9 mouse cellular contexts compared by ENCODE assay signal in the genomic region with DNA sequence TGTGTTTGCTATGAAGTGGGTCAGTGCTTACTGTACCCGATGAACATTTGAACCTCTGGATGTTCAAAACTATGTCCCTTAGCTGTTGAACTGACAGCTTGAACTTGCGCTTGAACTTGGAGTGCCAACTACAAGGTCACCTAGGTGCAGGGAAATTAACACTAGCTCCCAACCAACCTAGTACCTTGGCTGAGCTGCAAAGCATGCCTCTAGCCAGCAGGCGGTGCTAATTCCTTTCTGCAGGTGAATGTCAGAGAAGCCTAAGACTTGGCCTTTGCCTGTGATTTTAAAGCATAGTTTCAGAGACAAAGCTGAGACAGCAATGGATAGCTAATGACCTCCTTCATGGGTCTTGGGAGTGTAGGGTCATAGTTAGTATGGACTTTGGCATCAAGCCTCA. TPM values are rescaled to one million over a fixed set of nuclear protein-coding genes. Genes with fewer than 3 reads are reported as not detected.
DNase-seq lines count a peak whose midpoint lies in the region; ATAC-seq and TF ChIP-seq lines count a peak whose summit lies in the region.
"Had no signal": no experiment of that assay in that cellular context is flagged by ENCODE, and none has a peak within 500 bp of the region (broad histone marks: within the 10 kb centered on the region; RNA-seq: fewer than 3 reads in every experiment).

No protein-coding gene starts in this region.

- peak; percentile 77 for TF ChIP-seq CTCF in embryonic fibroblast, embryonic 13.5 days (IDR thresholded peaks at IDR 0.05; ENCODE audit: borderline replicate concordance, insufficient read depth, low read length)
- peak; percentile 91 for TF ChIP-seq CTCF in midbrain, postnatal 0 days (IDR thresholded peaks at IDR 0.05)

- H3K4me3 ChIP-seq in heart, embryonic 11.5 days (ENCODE audit: low read depth, low read length), result no peak overlapping the region
- H3K4me3 ChIP-seq in embryonic fibroblast, embryonic 13.5 days (ENCODE audit: insufficient read depth, low read length), result no peak overlapping the region
- H3K4me3 ChIP-seq in hindbrain, embryonic 15.5 days, result no peak overlapping the region
- no peak overlapping the region for H3K4me3 ChIP-seq in midbrain, postnatal 0 days (ENCODE audit: low read depth, low read length)
- H3K4me3 ChIP-seq: midbrain, embryonic 12.5 days had no signal

- no peaks in the 10 kb centered on the region for H3K9me3 ChIP-seq in heart, embryonic 11.5 days (replicated peaks; ENCODE audit: control insufficient read depth, low read length)
- H3K9me3 ChIP-seq in hindbrain, embryonic 15.5 days, result no peaks in the 10 kb centered on the region
- H3K9me3 ChIP-seq in midbrain, postnatal 0 days (ENCODE audit: low read length), result no peaks in the 10 kb centered on the region
- H3K9me3 ChIP-seq: midbrain, embryonic 12.5 days had no signal

- H3K27ac ChIP-seq in heart, embryonic 11.5 days (ENCODE audit: low read depth, low read length), result no peak overlapping the region
- peak overlapping the region; percentile 5; the same call in 1 of the 2 replicates for H3K27ac ChIP-seq in embryonic fibroblast, embryonic 13.5 days (ENCODE audit: insufficient read depth, low read length)
- no peak overlapping the region for H3K27ac ChIP-seq in hindbrain, embryonic 15.5 days (replicated peaks)
- H3K27ac ChIP-seq in midbrain, postnatal 0 days (ENCODE audit: low read depth, low read length), result no peak overlapping the region
- H3K27ac ChIP-seq: midbrain, embryonic 12.5 days had no signal

- no peaks in the 10 kb centered on the region for H3K27me3 ChIP-seq in heart, embryonic 11.5 days (ENCODE audit: control insufficient read depth, insufficient read depth, low read length)
- no peaks in the 10 kb centered on the region for H3K27me3 ChIP-seq in hindbrain, embryonic 15.5 days
- H3K27me3 ChIP-seq in midbrain, postnatal 0 days (ENCODE audit: insufficient read depth, low read length), result no peaks in the 10 kb centered on the region
- H3K27me3 ChIP-seq: midbrain, embryonic 12.5 days had no signal

- peaks cover 11% of the 10 kb centered on the region for H3K36me3 ChIP-seq in heart, embryonic 11.5 days (ENCODE audit: control insufficient read depth, insufficient read depth, low read length)
- H3K36me3 ChIP-seq in hindbrain, embryonic 15.5 days, result peaks cover 31% of the 10 kb centered on the region
- H3K36me3 ChIP-seq in midbrain, postnatal 0 days (ENCODE audit: insufficient read depth, low read length), result peaks cover 42% of the 10 kb centered on the region

- intact Hi-C loops in left cerebral cortex, postnatal 36 days (cut with DNase I), result loop anchor here (2.0 kb wide), 1 partner anchor 51 kb away; no protein-coding TSS in a partner anchor

- DNase-seq in heart, adult 8-10 months (ENCODE audit: low spot score), result no peak
- DNase-seq in ZHBTc4 (ENCODE audit: low read depth, low spot score), result peak; percentile 69
- peak; percentile 25 to 55 for DNase-seq in left cerebral cortex, postnatal 36 days (ENCODE audit: low spot score in 2 of 2)
- peak; percentile 66 for DNase-seq in midbrain, postnatal 0 days (ENCODE audit: low spot score)
- peak; percentile 75 for DNase-seq in testis, postnatal 10 days (ENCODE audit: low spot score)

- peaks cover 33% of the 10 kb centered on the region for H3K4me1 ChIP-seq in heart, embryonic 11.5 days (ENCODE audit: control insufficient read depth, insufficient read depth, low read length)
- peaks cover 11% of the 10 kb centered on the region for H3K4me1 ChIP-seq in embryonic fibroblast, embryonic 13.5 days (ENCODE audit: control insufficient read depth, insufficient read depth, low read length)
- H3K4me1 ChIP-seq in hindbrain, embryonic 15.5 days (replicated peaks), result no peaks in the 10 kb centered on the region
- H3K4me1 ChIP-seq in midbrain, postnatal 0 days (ENCODE audit: insufficient read depth, low read length), result no peaks in the 10 kb centered on the region
- H3K4me1 ChIP-seq: midbrain, embryonic 12.5 days had no signal

- H3K9ac ChIP-seq in heart, embryonic 11.5 days (ENCODE audit: low read depth, low read length), result 0 out of 2 replicates have a peak overlapping the region, but pooled peaks have one; percentile 24
- no peak overlapping the region for H3K9ac ChIP-seq in hindbrain, embryonic 15.5 days
- no peak overlapping the region for H3K9ac ChIP-seq in midbrain, postnatal 0 days (replicated peaks; ENCODE audit: low read length, poor library complexity, severe bottlenecking)
- H3K9ac ChIP-seq: midbrain, embryonic 12.5 days had no signal

- no peak overlapping the region for H3K4me2 ChIP-seq in heart, embryonic 11.5 days
- H3K4me2 ChIP-seq in hindbrain, embryonic 15.5 days, result no peak overlapping the region
- no peak overlapping the region for H3K4me2 ChIP-seq in midbrain, postnatal 0 days (ENCODE audit: low read depth, low read length, poor library complexity, severe bottlenecking)
- H3K4me2 ChIP-seq: midbrain, embryonic 12.5 days had no signal

- no peak for TF ChIP-seq POLR2A in embryonic fibroblast, embryonic 13.5 days (IDR thresholded peaks at IDR 0.05; ENCODE audit: low read depth, low read length)

- WGBS in heart, embryonic 11.5 days (ENCODE audit: insufficient replicate concordance), result 48% methylated on average over 3 of the region's 3 CpGs
- 65% methylated on average over 3 of the region's 3 CpGs for WGBS in hindbrain, embryonic 15.5 days
- WGBS in midbrain, postnatal 0 days, result 54% methylated on average over 3 of the region's 3 CpGs

- no peak for ATAC-seq in heart, embryonic 11.5 days (replicated peaks; ENCODE audit: insufficient number of reproducible peaks, low FRiP score, low TSS enrichment)
- ATAC-seq in hindbrain, embryonic 15.5 days (ENCODE audit: low FRiP score, low read depth), result 0 out of 2 replicates have a peak, but pooled peaks have one; percentile 33
- ATAC-seq in midbrain, postnatal 0 days (ENCODE audit: low FRiP score), result peak; percentile 25; the same call in 1 of the 2 replicates

RNA-seq across cellular contexts. Expression of gene Zp1, which starts 12.5 kb away (rescaled TPM):
- not detected in 2 replicates for polyA plus RNA-seq in heart, embryonic 11.5 days (2014; fragmentation: Nextera tagmentation; extraction: Ambion mirVana)
- not detected for total RNA-seq in heart, adult 8-10 months (2022)
- not detected in 2 replicates for polyA plus RNA-seq in embryonic fibroblast, embryonic 13.5 days (2011; ENCODE audit: insufficient read length, low read depth, missing spikeins)
- polyA plus RNA-seq in hindbrain, embryonic 15.5 days (2015; fragmentation: Nextera tagmentation; extraction: Ambion mirVana), result 0.21 and 0.27 TPM in 2 replicates
- total RNA-seq in left cerebral cortex, postnatal 36 days (2021), result not detected
- total RNA-seq in midbrain, postnatal 0 days (2014; rRNA removed), result 0.14 and 0.82 TPM in 2 replicates
- polyA plus RNA-seq in midbrain, postnatal 0 days (2015; fragmentation: Nextera tagmentation; extraction: Ambion mirVana), result 0.98 and 1.4 TPM in 2 replicates
- polyA plus RNA-seq: midbrain, embryonic 12.5 days had no signal

RNA-seq across cellular contexts. Expression of gene Prpf19, which starts 12.9 kb away (rescaled TPM):
- polyA plus RNA-seq in heart, embryonic 11.5 days (2014; fragmentation: Nextera tagmentation; extraction: Ambion mirVana), result 33.0 and 39.4 TPM in 2 replicates
- total RNA-seq in heart, adult 8-10 months (2022), result 100 to 1,000 TPM; 259 to 280 (median 264) TPM
- 115 TPM in 2 replicates for polyA plus RNA-seq in embryonic fibroblast, embryonic 13.5 days (2011; ENCODE audit: insufficient read length, low read depth, missing spikeins)
- polyA plus RNA-seq in hindbrain, embryonic 15.5 days (2015; fragmentation: Nextera tagmentation; extraction: Ambion mirVana), result 43.3 and 44.1 TPM in 2 replicates
- 100 to 1,000 TPM; 207 to 213 TPM for total RNA-seq in left cerebral cortex, postnatal 36 days (2021)
- 281 and 298 TPM in 2 replicates for total RNA-seq in midbrain, postnatal 0 days (2014; rRNA removed)
- 37.8 and 38.1 TPM in 2 replicates for polyA plus RNA-seq in midbrain, postnatal 0 days (2015; fragmentation: Nextera tagmentation; extraction: Ambion mirVana)

RNA-seq across cellular contexts. Expression of gene Tmem109, which starts 26.1 kb away (rescaled TPM):
- polyA plus RNA-seq in heart, embryonic 11.5 days (2014; fragmentation: Nextera tagmentation; extraction: Ambion mirVana), result 66.7 and 71.0 TPM in 2 replicates
- 100 to 1,000 TPM; 103 to 117 (median 104) TPM for total RNA-seq in heart, adult 8-10 months (2022)
- polyA plus RNA-seq in embryonic fibroblast, embryonic 13.5 days (2011; ENCODE audit: insufficient read length, low read depth, missing spikeins), result 50.6 and 59.9 TPM in 2 replicates
- polyA plus RNA-seq in hindbrain, embryonic 15.5 days (2015; fragmentation: Nextera tagmentation; extraction: Ambion mirVana), result 45.6 and 46.2 TPM in 2 replicates
- 10 to 100 TPM; 40.0 to 49.9 TPM for total RNA-seq in left cerebral cortex, postnatal 36 days (2021)
- 21.3 and 22.9 TPM in 2 replicates for total RNA-seq in midbrain, postnatal 0 days (2014; rRNA removed)
- 39.2 and 39.3 TPM in 2 replicates for polyA plus RNA-seq in midbrain, postnatal 0 days (2015; fragmentation: Nextera tagmentation; extraction: Ambion mirVana)

RNA-seq across cellular contexts. Expression of gene Ptgdr2, which starts 29.1 kb away (rescaled TPM):
- polyA plus RNA-seq in heart, embryonic 11.5 days (2014; fragmentation: Nextera tagmentation; extraction: Ambion mirVana), result 0.27 TPM in 2 replicates
- under 1 TPM in 1 of 4 experiments, not detected in 3; 0.19 TPM for total RNA-seq in heart, adult 8-10 months (2022)
- not detected in 2 replicates for polyA plus RNA-seq in embryonic fibroblast, embryonic 13.5 days (2011; ENCODE audit: insufficient read length, low read depth, missing spikeins)
- polyA plus RNA-seq in hindbrain, embryonic 15.5 days (2015; fragmentation: Nextera tagmentation; extraction: Ambion mirVana), result 0.08 and 0.09 TPM in 2 replicates
- total RNA-seq in left cerebral cortex, postnatal 36 days (2021), result under 1 TPM in 1 of 2 experiments, not detected in 1; 0.20 TPM
- 1.0 and 1.4 TPM in 2 replicates for total RNA-seq in midbrain, postnatal 0 days (2014; rRNA removed)
- polyA plus RNA-seq in midbrain, postnatal 0 days (2015; fragmentation: Nextera tagmentation; extraction: Ambion mirVana), result 0.09 and 0.16 TPM in 2 replicates

RNA-seq across cellular contexts. Expression of gene Tmem132a, which starts 38.2 kb away (rescaled TPM):
- polyA plus RNA-seq in heart, embryonic 11.5 days (2014; fragmentation: Nextera tagmentation; extraction: Ambion mirVana), result 35.5 and 37.2 TPM in 2 replicates
- total RNA-seq in heart, adult 8-10 months (2022), result 10 to 100 TPM in 3 of 4 experiments, 1 to 10 TPM in 1; 9.2 to 11.3 (median 10.9) TPM
- polyA plus RNA-seq in embryonic fibroblast, embryonic 13.5 days (2011; ENCODE audit: insufficient read length, low read depth, missing spikeins), result 29.6 and 37.5 TPM in 2 replicates
- polyA plus RNA-seq in hindbrain, embryonic 15.5 days (2015; fragmentation: Nextera tagmentation; extraction: Ambion mirVana), result 171 and 188 TPM in 2 replicates
- 100 to 1,000 TPM; 277 to 369 TPM for total RNA-seq in left cerebral cortex, postnatal 36 days (2021)
- total RNA-seq in midbrain, postnatal 0 days (2014; rRNA removed), result 403 and 429 TPM in 2 replicates
- polyA plus RNA-seq in midbrain, postnatal 0 days (2015; fragmentation: Nextera tagmentation; extraction: Ambion mirVana), result 207 and 213 TPM in 2 replicates
